Mouse (Mus musculus) retina, postnatal 7 days (tissue): ENCODE data around the gene Pphln1.

Experiments
- DNase-seq: peaks from one replicate; pipeline ENCODE4 v3.0.0-alpha.2; 2012; ENCODE audit warnings: low read depth, low spot score

Gene Pphln1

GRCm38 (mm10) chr15:93539415-93539814, 141.3 kb downstream of the Pphln1 start:
- no peak for DNase-seq
